Mouse (Mus musculus) megakaryocyte, embryonic 14.5 days (primary cell): ENCODE data around the gene Cap2. TPM values are rescaled to one million over a fixed set of nuclear protein-coding genes. Genes with fewer than 3 reads are reported as not detected.

Experiments used
- H3K27me3 ChIP-seq: replicated peaks from 2 replicates; pipeline ENCODE3; 2012; ENCODE audit warnings: inconsistent platforms
- H3K36me3 ChIP-seq: replicated peaks from 2 replicates; pipeline ENCODE3; 2012; ENCODE audit warnings: low read length, inconsistent platforms, mixed read lengths
- H3K4me1 ChIP-seq: 2 replicates; pipeline ENCODE4 v1.6.1; 2012; ENCODE audit warnings: inconsistent platforms
- H3K4me3 ChIP-seq: replicated peaks from 2 replicates; pipeline ENCODE3; 2012; ENCODE audit warnings: moderate library complexity, mild to moderate bottlenecking, inconsistent platforms
- H3K9me3 ChIP-seq: 2 replicates; pipeline ENCODE4 v1.6.1; 2012; ENCODE audit warnings: inconsistent platforms
- FLI1 ChIP-seq: IDR thresholded peaks from 2 replicates; pipeline ENCODE4 v1.6.1; 2012; ENCODE audit warnings: low read length, inconsistent platforms, mixed read lengths
- GATA1 ChIP-seq: IDR thresholded peaks from 3 replicates; pipeline ENCODE4 v1.6.1; 2012; ENCODE audit warnings: mixed read lengths, low read length, inconsistent platforms, borderline replicate concordance
- polyA plus RNA-seq: library from polyadenylated mRNA; stranded (reverse); fragments of >175 nt; gene quantifications from 2 replicates; pipeline ENCODE4 v1.2.3, GENCODE M21; 2012; ENCODE audit warnings: low replicate concordance; ENCODE audit not compliant: insufficient read depth

Gene Cap2
- 1.5 TPM in 1 of 2 replicates, not detected in the other for polyA plus RNA-seq

GRCm38 (mm10) chr13:46501800-46502389 lies at the start of gene Cap2:
Cap2 (plus strand) TSS chr13:46501848.
- Histone ChIP-seq H3K36me3 (no peaks in the 10 kb centered on the region), H3K4me3 (peak within 1 kb of the TSS; percentile 90), H3K9me3 (0 out of 2 replicates have a peak, but pooled peaks cover 5% of the 10 kb centered on the region), H3K4me1 (peaks cover 15% of the 10 kb centered on the region), H3K27me3 (peaks cover 10% of the 10 kb centered on the region)
- TF ChIP-seq FLI1 (no peak), GATA1 (no peak)

- H3K27me3 ChIP-seq: peaks cover 2% of the 10 kb centered on the region
- TF ChIP-seq GATA1 (no peak), FLI1 (no peak)
- H3K9me3 ChIP-seq: peaks cover 13% of the 10 kb centered on the region
Measured at GRCm38 (mm10) chr13:46459546-46459945, 42.1 kb upstream of the Cap2 start.

GRCm38 (mm10) chr13:46462280-46462679 lies 39.4 kb upstream of the Cap2 start:
- Histone ChIP-seq H3K36me3 (no peaks in the 10 kb centered on the region), H3K27me3 (peaks cover 2% of the 10 kb centered on the region), H3K9me3 (peaks cover 9% of the 10 kb centered on the region; the same call in 1 of the 2 replicates), H3K4me3 (no peak overlapping the region), H3K4me1 (peaks cover 3% of the 10 kb centered on the region)
- TF ChIP-seq FLI1 (no peak), GATA1 (no peak)

More at GRCm38 (mm10) chr13:46459546-46459945, 42.1 kb upstream of the Cap2 start:
- Histone ChIP-seq H3K4me1 (no peaks in the 10 kb centered on the region), H3K4me3 (no peak overlapping the region), H3K36me3 (no peaks in the 10 kb centered on the region)

- no peak for TF ChIP-seq GATA1
- no peak for TF ChIP-seq FLI1
- H3K27me3 ChIP-seq: no peaks in the 10 kb centered on the region
- no peaks in the 10 kb centered on the region for H3K36me3 ChIP-seq
- 0 out of 2 replicates have a peak, but pooled peaks cover 4% of the 10 kb centered on the region for H3K9me3 ChIP-seq
- no peak overlapping the region for H3K4me3 ChIP-seq
- H3K4me1 ChIP-seq: peaks cover 15% of the 10 kb centered on the region
Measured at GRCm38 (mm10) chr13:46463764-46464163, 37.9 kb upstream of the Cap2 start.

GRCm38 (mm10) chr13:46468251-46468650 lies 33.4 kb upstream of the Cap2 start:
- peak overlapping the region; percentile 44 for H3K4me3 ChIP-seq
- TF ChIP-seq FLI1 (no peak), GATA1 (no peak)
- H3K36me3 ChIP-seq: no peaks in the 10 kb centered on the region
- peaks cover 15% of the 10 kb centered on the region for H3K4me1 ChIP-seq
- H3K27me3 ChIP-seq: no peaks in the 10 kb centered on the region
- H3K9me3 ChIP-seq: peaks cover 4% of the 10 kb centered on the region; the same call in 1 of the 2 replicates

- no peaks in the 10 kb centered on the region for H3K27me3 ChIP-seq
- peaks cover 4% of the 10 kb centered on the region; the same call in 1 of the 2 replicates for H3K9me3 ChIP-seq
- H3K4me3 ChIP-seq: no peak overlapping the region
- H3K4me1 ChIP-seq: peaks cover 15% of the 10 kb centered on the region
- no peaks in the 10 kb centered on the region for H3K36me3 ChIP-seq
- TF ChIP-seq GATA1 (no peak), FLI1 (no peak)
Measured at GRCm38 (mm10) chr13:46469536-46469935, 32.1 kb upstream of the Cap2 start.

- Histone ChIP-seq H3K36me3 (no peaks in the 10 kb centered on the region), H3K9me3 (0 out of 2 replicates have a peak, but pooled peaks cover 5% of the 10 kb centered on the region), H3K4me3 (no peak overlapping the region), H3K27me3 (no peaks in the 10 kb centered on the region), H3K4me1 (no peaks in the 10 kb centered on the region; the same call in 1 of the 2 replicates)
- no peak for TF ChIP-seq FLI1
- TF ChIP-seq GATA1: no peak
Measured at GRCm38 (mm10) chr13:46481271-46481670, 20.4 kb upstream of the Cap2 start.

GRCm38 (mm10) chr13:46485605-46486004 lies 16.0 kb upstream of the Cap2 start:
- H3K36me3 ChIP-seq: peaks cover 2% of the 10 kb centered on the region
- no peak for TF ChIP-seq GATA1
- TF ChIP-seq FLI1: no peak
- H3K4me3 ChIP-seq: no peak overlapping the region
- peaks cover 12% of the 10 kb centered on the region for H3K9me3 ChIP-seq
- no peaks in the 10 kb centered on the region for H3K27me3 ChIP-seq
- peaks cover 14% of the 10 kb centered on the region for H3K4me1 ChIP-seq

GRCm38 (mm10) chr13:46488166-46488565 lies 13.5 kb upstream of the Cap2 start:
- TF ChIP-seq FLI1: no peak
- TF ChIP-seq GATA1: no peak
- H3K4me3 ChIP-seq: no peak overlapping the region
- no peaks in the 10 kb centered on the region for H3K27me3 ChIP-seq
- H3K4me1 ChIP-seq: peaks cover 23% of the 10 kb centered on the region
- H3K36me3 ChIP-seq: peaks cover 2% of the 10 kb centered on the region
- peaks cover 20% of the 10 kb centered on the region for H3K9me3 ChIP-seq

GRCm38 (mm10) chr13:46490644-46491043 lies 11.0 kb upstream of the Cap2 start:
- no peak for TF ChIP-seq FLI1
- Histone ChIP-seq H3K27me3 (peaks cover 2% of the 10 kb centered on the region), H3K4me3 (no peak overlapping the region), H3K36me3 (peaks cover 7% of the 10 kb centered on the region), H3K4me1 (peaks cover 23% of the 10 kb centered on the region), H3K9me3 (peaks cover 35% of the 10 kb centered on the region)

- peaks cover 10% of the 10 kb centered on the region for H3K27me3 ChIP-seq
- 0 out of 2 replicates have a peak, but pooled peaks cover 5% of the 10 kb centered on the region for H3K9me3 ChIP-seq
- peaks cover 15% of the 10 kb centered on the region for H3K4me1 ChIP-seq
- no peaks in the 10 kb centered on the region for H3K36me3 ChIP-seq
- H3K4me3 ChIP-seq: peak overlapping the region; percentile 90
- no peak for TF ChIP-seq FLI1
- no peak for TF ChIP-seq GATA1
Measured at GRCm38 (mm10) chr13:46502390-46502891, 793 bp downstream of the Cap2 start.
